Mouse (Mus musculus) intestine, embryonic 16.5 days (tissue): Measurements from ENCODE around the gene Klk12. TPM values are rescaled to one million over a fixed set of nuclear protein-coding genes. Genes with fewer than 3 reads are reported as not detected.

Experiments
- ATAC-seq: fragments of 200-750 bp; cut with Nextera tagmentation; 2 replicates; pipeline ENCODE4 v1.8.0; 2017; ENCODE audit warnings: moderate TSS enrichment, moderate library complexity
- H3K27ac ChIP-seq: fragments of 300-500 bp; sonication (generic); 2 replicates; pipeline ENCODE4 v1.5.1; 2014; ENCODE audit warnings: mild to moderate bottlenecking, low read length
- H3K27me3 ChIP-seq: fragments of 300-500 bp; sonication (generic); replicated peaks from 2 replicates; pipeline ENCODE4 v1.6.1; 2014; ENCODE audit warnings: low read length, control low read depth, mixed read lengths; ENCODE audit not compliant: control insufficient read depth, insufficient read depth
- H3K36me3 ChIP-seq: fragments of 300-500 bp; sonication (generic); 2 replicates; pipeline ENCODE4 v1.6.1; 2014; ENCODE audit warnings: low read length, control low read depth; ENCODE audit not compliant: control insufficient read depth, insufficient read depth
- H3K4me1 ChIP-seq: fragments of 300-500 bp; sonication (generic); 2 replicates; pipeline ENCODE4 v1.6.1; 2014; ENCODE audit warnings: low read length, control low read depth, mixed read lengths; ENCODE audit not compliant: control insufficient read depth, insufficient read depth
- H3K4me2 ChIP-seq: fragments of 300-500 bp; sonication (generic); 2 replicates; pipeline ENCODE4 v1.6.1; 2014; ENCODE audit warnings: low read depth, low read length, control low read depth
- H3K4me3 ChIP-seq: fragments of 300-500 bp; sonication (generic); 2 replicates; pipeline ENCODE4 v1.5.1; 2014; ENCODE audit warnings: mild to moderate bottlenecking, low read length
- H3K9ac ChIP-seq: fragments of 300-500 bp; sonication (generic); 2 replicates; pipeline ENCODE4 v1.6.1; 2014; ENCODE audit warnings: low read depth, low read length
- H3K9me3 ChIP-seq: fragments of 300-500 bp; sonication (generic); 2 replicates; pipeline ENCODE4 v1.6.1; 2016; ENCODE audit warnings: low read length, control low read depth; ENCODE audit not compliant: control insufficient read depth
- WGBS: fragments of 180-500 bp; shearing (Covaris S2); extraction: QIAGEN DNeasy Blood & Tissue Kit; methylation state at CpG from one replicate; pipeline ENCODE4 v1.1.7; 2014; 5-methylcytosine and 5-hydroxymethylcytosine counted together
- polyA plus RNA-seq: library from polyadenylated mRNA; unstranded; fragments of >200 nt; fragmentation: Nextera tagmentation; extraction: Ambion mirVana; gene quantifications from 2 replicates; pipeline ENCODE4 v1.2.1, GENCODE M21; 2015

Klk12 gene
- polyA plus RNA-seq, 1 experiment from 2014 or later = not detected

GRCm38 (mm10) chr7:43785286-43785685, 16.6 kb downstream of the Klk12 start:
- Histone ChIP-seq H3K27ac (no peak overlapping the region), H3K4me1 (peaks cover 9% of the 10 kb centered on the region; the same call in 1 of the 2 replicates), H3K27me3 (peaks cover 5% of the 10 kb centered on the region; the same call in 1 of the 2 replicates), H3K4me2 (no peak overlapping the region), H3K9ac (no peak overlapping the region), H3K36me3 (no peaks in the 10 kb centered on the region), H3K9me3 (no peaks in the 10 kb centered on the region), H3K4me3 (no peak overlapping the region)
- WGBS = 82% methylated on average over 1 of the region's 1 CpGs
- ATAC-seq = no peak

GRCm38 (mm10) chr7:43788096-43788495, 19.4 kb downstream of the Klk12 start:
- no peaks in the 10 kb centered on the region for H3K36me3 ChIP-seq
- no peaks in the 10 kb centered on the region for H3K4me1 ChIP-seq
- no peak overlapping the region for H3K4me2 ChIP-seq
- ATAC-seq = no peak
- no peak overlapping the region for H3K9ac ChIP-seq
- no peaks in the 10 kb centered on the region; the same call in 1 of the 2 replicates for H3K27me3 ChIP-seq
- WGBS = 70% methylated on average over 3 of the region's 3 CpGs
- no peak overlapping the region for H3K27ac ChIP-seq
- no peak overlapping the region for H3K4me3 ChIP-seq
- no peaks in the 10 kb centered on the region for H3K9me3 ChIP-seq

GRCm38 (mm10) chr7:43789295-43789694, 20.6 kb downstream of the Klk12 start:
- no peaks in the 10 kb centered on the region for H3K36me3 ChIP-seq
- H3K27ac ChIP-seq = no peak overlapping the region
- H3K9me3 ChIP-seq = no peaks in the 10 kb centered on the region
- no peak overlapping the region for H3K4me3 ChIP-seq
- 66% methylated on average over 2 of the region's 2 CpGs for WGBS
- no peaks in the 10 kb centered on the region for H3K4me1 ChIP-seq
- ATAC-seq = no peak
- no peak overlapping the region for H3K4me2 ChIP-seq
- H3K27me3 ChIP-seq = no peaks in the 10 kb centered on the region
- no peak overlapping the region for H3K9ac ChIP-seq

GRCm38 (mm10) chr7:43791591-43791990, 22.9 kb downstream of the Klk12 start, which contains the start of gene Klk9:
Gene Klk9 (plus strand): TSS chr7:43791891.
- Histone ChIP-seq H3K4me3 (no peak within 1 kb of the TSS), H3K27ac (no peak within 1 kb of the TSS), H3K9ac (no peak within 1 kb of the TSS), H3K9me3 (no peaks in the 10 kb centered on the region), H3K4me2 (no peak within 1 kb of the TSS), H3K4me1 (peaks cover 4% of the 10 kb centered on the region), H3K27me3 (0 out of 2 replicates have a peak, but pooled peaks cover 3% of the 10 kb centered on the region), H3K36me3 (no peaks in the 10 kb centered on the region)
- no peak for ATAC-seq
- WGBS = 74% methylated on average over 7 of the region's 7 CpGs

GRCm38 (mm10) chr7:43796355-43796754, 27.7 kb downstream of the Klk12 start:
- Histone ChIP-seq H3K9me3 (no peaks in the 10 kb centered on the region), H3K27ac (no peak overlapping the region), H3K4me2 (peak overlapping the region; percentile 88), H3K4me3 (peak overlapping the region; percentile 57), H3K9ac (no peak overlapping the region; the same call in 1 of the 2 replicates), H3K27me3 (0 out of 2 replicates have a peak, but pooled peaks cover 3% of the 10 kb centered on the region), H3K36me3 (no peaks in the 10 kb centered on the region), H3K4me1 (peaks cover 8% of the 10 kb centered on the region)
- 0 out of 2 replicates have a peak, but pooled peaks have one; percentile 14 for ATAC-seq
- WGBS = 8% methylated on average over 8 of the region's 8 CpGs

DNA sequence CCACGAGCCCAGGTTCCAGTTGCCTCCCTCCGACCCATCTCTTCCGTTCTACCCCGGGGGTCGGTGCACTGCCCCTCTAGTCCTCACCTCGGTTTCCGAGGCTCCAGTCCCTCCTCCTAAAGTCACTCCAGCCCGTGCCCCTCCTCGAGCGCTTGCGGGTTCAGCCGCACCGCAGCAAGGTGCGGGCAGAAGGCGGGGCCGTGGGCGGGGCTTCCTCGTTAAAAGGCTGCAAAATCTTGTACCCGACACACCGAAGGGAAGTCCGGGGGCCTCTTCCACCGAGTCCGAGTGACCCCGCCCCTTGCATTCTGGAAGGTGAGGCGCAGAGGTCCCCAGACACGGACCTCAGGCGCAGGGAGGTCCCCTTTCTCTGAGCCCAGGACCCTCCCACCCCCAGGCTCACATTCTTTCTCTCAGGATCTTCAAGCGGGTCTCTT, 28.7 kb downstream of the Klk12 start, which contains the start of gene Klk8:
TSS of gene Klk8 (plus strand) at position 245 of the 437 bp plus-strand sequence.
- H3K4me1 ChIP-seq = peaks cover 8% of the 10 kb centered on the region
- H3K4me3 ChIP-seq = peak within 1 kb of the TSS; percentile 57
- 0 out of 2 replicates have a peak, but pooled peaks cover 3% of the 10 kb centered on the region for H3K27me3 ChIP-seq
- H3K4me2 ChIP-seq = peak within 1 kb of the TSS; percentile 88
- under 1% methylated on average over 28 of the region's 28 CpGs for WGBS
- peak; percentile 57; the same call in 1 of the 2 replicates for ATAC-seq
- H3K27ac ChIP-seq = no peak within 1 kb of the TSS
- H3K36me3 ChIP-seq = no peaks in the 10 kb centered on the region
- H3K9me3 ChIP-seq = no peaks in the 10 kb centered on the region
- peak within 1 kb of the TSS; percentile 58; the same call in 1 of the 2 replicates for H3K9ac ChIP-seq

DNA sequence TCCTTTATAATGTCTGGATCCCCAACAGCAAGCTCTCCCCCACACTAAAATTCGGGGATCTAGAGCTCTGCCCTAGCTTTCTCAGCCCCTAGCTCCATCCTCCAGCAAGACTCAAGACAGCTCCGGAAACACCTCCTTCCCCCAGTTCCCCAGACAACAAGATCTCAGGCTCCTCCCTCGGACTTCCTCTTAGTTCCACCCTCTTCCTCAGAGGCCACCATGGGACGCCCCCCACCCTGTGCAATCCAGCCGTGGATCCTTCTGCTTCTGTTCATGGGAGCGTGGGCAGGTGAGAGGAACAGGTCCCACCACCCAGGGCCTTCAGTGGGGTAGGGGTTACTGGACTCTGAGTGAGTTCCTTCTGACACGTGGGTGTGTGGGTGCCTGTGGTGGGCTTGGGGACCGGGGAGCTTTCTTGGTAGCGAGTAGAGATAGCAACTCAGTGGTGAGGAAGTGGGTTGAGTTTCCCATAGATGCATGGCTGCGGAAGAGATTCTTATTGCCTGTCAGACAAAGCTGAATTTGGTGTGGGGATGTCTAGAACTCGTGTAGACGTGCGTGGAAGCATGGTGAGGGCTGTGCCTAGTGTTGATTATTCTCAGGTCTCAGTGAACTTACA, 29.3 kb downstream of the Klk12 start:
- Histone ChIP-seq H3K4me2 (peak overlapping the region; percentile 88), H3K27ac (no peak overlapping the region), H3K36me3 (no peaks in the 10 kb centered on the region), H3K4me3 (peak overlapping the region; percentile 57), H3K27me3 (0 out of 2 replicates have a peak, but pooled peaks cover 3% of the 10 kb centered on the region), H3K4me1 (peaks cover 8% of the 10 kb centered on the region), H3K9ac (peak overlapping the region; percentile 58; the same call in 1 of the 2 replicates), H3K9me3 (no peaks in the 10 kb centered on the region)
- ATAC-seq = 0 out of 2 replicates have a peak, but pooled peaks have one; percentile 16
- 35% methylated on average over 13 of the region's 13 CpGs for WGBS

DNA sequence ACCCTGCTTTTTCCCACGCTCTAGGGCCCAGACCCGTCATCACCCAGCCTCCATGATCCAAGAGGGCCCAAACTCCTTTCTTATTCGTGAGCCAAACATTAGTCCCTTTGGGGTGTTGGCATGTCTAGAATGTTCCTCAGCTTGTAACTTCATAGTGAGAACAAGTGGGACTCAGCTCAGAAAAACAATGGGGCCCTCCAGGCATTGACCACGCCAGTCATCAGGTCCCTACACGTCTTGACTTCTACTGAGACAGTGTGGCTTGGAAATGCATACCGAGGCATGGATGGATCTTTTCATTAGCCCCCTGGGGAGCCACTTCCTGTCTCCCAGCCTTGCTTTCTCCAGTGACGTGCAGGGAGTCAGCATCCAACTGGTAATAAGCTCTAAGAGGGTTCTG, 31.2 kb downstream of the Klk12 start:
- ATAC-seq = no peak
- no peak overlapping the region for H3K27ac ChIP-seq
- no peak overlapping the region for H3K9ac ChIP-seq
- H3K4me1 ChIP-seq = peaks cover 8% of the 10 kb centered on the region
- H3K36me3 ChIP-seq = no peaks in the 10 kb centered on the region
- H3K9me3 ChIP-seq = no peaks in the 10 kb centered on the region
- 0 out of 2 replicates have a peak, but pooled peaks cover 3% of the 10 kb centered on the region for H3K27me3 ChIP-seq
- no peak overlapping the region for H3K4me3 ChIP-seq
- H3K4me2 ChIP-seq = no peak overlapping the region
- 77% methylated on average over 7 of the region's 7 CpGs for WGBS

- Histone ChIP-seq H3K27ac (no peak within 1 kb of the TSS), H3K4me3 (no peak within 1 kb of the TSS), H3K4me1 (no peaks in the 10 kb centered on the region), H3K9me3 (no peaks in the 10 kb centered on the region), H3K4me2 (no peak within 1 kb of the TSS), H3K27me3 (no peaks in the 10 kb centered on the region), H3K36me3 (no peaks in the 10 kb centered on the region), H3K9ac (no peak within 1 kb of the TSS)
- WGBS = 46% methylated on average over 5 of the region's 5 CpGs
- no peak for ATAC-seq
These were observed 42.3 kb downstream of the Klk12 start, which contains the start of gene Klk7 for GRCm38 (mm10) chr7:43810994-43811393. Gene Klk7 (plus strand): TSS chr7:43811294.
